Mouse (Mus musculus) kidney, embryonic 14.5 days (tissue): ENCODE measurements around the gene Fem1a. TPM values are rescaled to one million over a fixed set of nuclear protein-coding genes. Genes with fewer than 3 reads are reported as not detected.

Experiments
- ATAC-seq: fragments of 200-750 bp; cut with Nextera tagmentation; 2 replicates; pipeline ENCODE4 v1.8.0; 2017; ENCODE audit warnings: moderate number of reproducible peaks, mild to moderate bottlenecking, moderate TSS enrichment, moderate library complexity; ENCODE audit not compliant: low FRiP score, low TSS enrichment
- H3K27ac ChIP-seq: fragments of 300-500 bp; sonication (generic); 2 replicates; pipeline ENCODE4 v1.5.1; 2014; ENCODE audit warnings: low read depth, mild to moderate bottlenecking, low read length, moderate library complexity, mixed read lengths
- H3K27me3 ChIP-seq: fragments of 300-500 bp; sonication (generic); 2 replicates; pipeline ENCODE4 v1.6.1; 2014; ENCODE audit warnings: mild to moderate bottlenecking, low read length; ENCODE audit not compliant: control insufficient read depth, insufficient read depth
- H3K36me3 ChIP-seq: fragments of 300-500 bp; sonication (generic); 2 replicates; pipeline ENCODE4 v1.6.1; 2014; ENCODE audit warnings: low read length, mixed read lengths; ENCODE audit not compliant: control insufficient read depth, insufficient read depth
- H3K4me1 ChIP-seq: fragments of 300-500 bp; sonication (generic); 2 replicates; pipeline ENCODE4 v1.6.1; 2014; ENCODE audit warnings: low read length, mixed read lengths; ENCODE audit not compliant: control insufficient read depth, insufficient read depth
- H3K4me2 ChIP-seq: fragments of 300-500 bp; sonication (generic); replicated peaks from 2 replicates; pipeline ENCODE4 v1.6.1; 2014; ENCODE audit warnings: low read depth, mild to moderate bottlenecking, low read length
- H3K4me3 ChIP-seq: fragments of 300-500 bp; sonication (generic); 2 replicates; pipeline ENCODE4 v1.5.1; 2014; ENCODE audit warnings: mild to moderate bottlenecking, low read length
- H3K9ac ChIP-seq: fragments of 300-500 bp; sonication (generic); 2 replicates; pipeline ENCODE4 v1.6.1; 2014; ENCODE audit warnings: low read depth, mild to moderate bottlenecking, low read length, moderate library complexity
- H3K9me3 ChIP-seq: fragments of 300-500 bp; sonication (generic); 2 replicates; pipeline ENCODE4 v1.6.1; 2016; ENCODE audit warnings: low read length; ENCODE audit not compliant: control insufficient read depth
- WGBS: fragments of 180-500 bp; shearing (Covaris S2); extraction: QIAGEN DNeasy Blood & Tissue Kit; methylation state at CpG from one replicate; pipeline ENCODE4 v1.1.7; 2014; 5-methylcytosine and 5-hydroxymethylcytosine counted together
- polyA plus RNA-seq: library from polyadenylated mRNA; unstranded; fragments of >200 nt; fragmentation: Nextera tagmentation; extraction: Ambion mirVana; gene quantifications from 2 replicates; pipeline ENCODE4 v1.2.1, GENCODE M21; 2014

Fem1a gene
- polyA plus RNA-seq, 1 experiment from 2014 or later: 14.3 TPM

- H3K9ac ChIP-seq: peak overlapping the region; percentile 57
- H3K36me3 ChIP-seq: peaks cover 23% of the 10 kb centered on the region
- H3K4me1 ChIP-seq: peaks cover 28% of the 10 kb centered on the region
- 3% methylated on average over 23 of the region's 23 CpGs for WGBS
- peak overlapping the region; percentile 41 for H3K4me3 ChIP-seq
- peak overlapping the region; percentile 63 for H3K4me2 ChIP-seq
- H3K27me3 ChIP-seq: no peaks in the 10 kb centered on the region
- ATAC-seq: peak; percentile 18; the same call in 1 of the 2 replicates
- peak overlapping the region; percentile 91 for H3K27ac ChIP-seq
- no peaks in the 10 kb centered on the region for H3K9me3 ChIP-seq
Measured at GRCm38 (mm10) chr17:56289371-56290331, 33.0 kb downstream of the Fem1a start.

GRCm38 (mm10) chr17:56290388-56291170 is 34.0 kb downstream of the Fem1a start:
- peak; percentile 87 for ATAC-seq
- peaks cover 14% of the 10 kb centered on the region for H3K36me3 ChIP-seq
- H3K4me2 ChIP-seq: peak overlapping the region; percentile 63
- peak overlapping the region; percentile 41 for H3K4me3 ChIP-seq
- peaks cover 28% of the 10 kb centered on the region for H3K4me1 ChIP-seq
- H3K27me3 ChIP-seq: no peaks in the 10 kb centered on the region
- WGBS: 4% methylated on average over 17 of the region's 17 CpGs
- H3K9me3 ChIP-seq: no peaks in the 10 kb centered on the region
- peak overlapping the region; percentile 91 for H3K27ac ChIP-seq
- H3K9ac ChIP-seq: peak overlapping the region; percentile 57

DNA sequence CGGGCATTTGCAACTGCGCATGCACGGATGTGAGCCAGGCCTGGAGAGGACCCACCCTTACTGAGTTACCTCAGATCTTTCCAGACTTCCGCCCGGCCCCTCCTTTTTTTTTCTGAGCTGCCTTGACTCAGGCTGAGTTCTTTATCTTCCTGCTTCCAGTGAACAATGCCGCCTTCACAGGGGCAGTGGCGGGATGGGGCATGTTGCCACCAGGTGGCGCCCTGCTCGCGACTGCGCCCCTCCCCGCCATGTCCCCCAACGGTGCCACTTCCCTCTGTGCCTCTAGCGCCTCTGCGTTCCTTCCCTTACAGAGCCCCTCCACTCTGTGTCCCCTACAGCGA is 34.5 kb downstream of the Fem1a start:
- Histone ChIP-seq H3K27ac (peak overlapping the region; percentile 91), H3K4me2 (peak overlapping the region; percentile 63), H3K4me3 (peak overlapping the region; percentile 16), H3K36me3 (peaks cover 8% of the 10 kb centered on the region; the same call in 1 of the 2 replicates), H3K9me3 (no peaks in the 10 kb centered on the region), H3K4me1 (peaks cover 28% of the 10 kb centered on the region), H3K27me3 (no peaks in the 10 kb centered on the region), H3K9ac (peak overlapping the region; percentile 57; the same call in 1 of the 2 replicates)
- ATAC-seq: peak; percentile 83
- 1% methylated on average over 16 of the region's 16 CpGs for WGBS

- H3K9ac ChIP-seq: peak overlapping the region; percentile 57; the same call in 1 of the 2 replicates
- no peak overlapping the region for H3K4me2 ChIP-seq
Measured at GRCm38 (mm10) chr17:56291826-56292475, 35.3 kb downstream of the Fem1a start.

DNA sequence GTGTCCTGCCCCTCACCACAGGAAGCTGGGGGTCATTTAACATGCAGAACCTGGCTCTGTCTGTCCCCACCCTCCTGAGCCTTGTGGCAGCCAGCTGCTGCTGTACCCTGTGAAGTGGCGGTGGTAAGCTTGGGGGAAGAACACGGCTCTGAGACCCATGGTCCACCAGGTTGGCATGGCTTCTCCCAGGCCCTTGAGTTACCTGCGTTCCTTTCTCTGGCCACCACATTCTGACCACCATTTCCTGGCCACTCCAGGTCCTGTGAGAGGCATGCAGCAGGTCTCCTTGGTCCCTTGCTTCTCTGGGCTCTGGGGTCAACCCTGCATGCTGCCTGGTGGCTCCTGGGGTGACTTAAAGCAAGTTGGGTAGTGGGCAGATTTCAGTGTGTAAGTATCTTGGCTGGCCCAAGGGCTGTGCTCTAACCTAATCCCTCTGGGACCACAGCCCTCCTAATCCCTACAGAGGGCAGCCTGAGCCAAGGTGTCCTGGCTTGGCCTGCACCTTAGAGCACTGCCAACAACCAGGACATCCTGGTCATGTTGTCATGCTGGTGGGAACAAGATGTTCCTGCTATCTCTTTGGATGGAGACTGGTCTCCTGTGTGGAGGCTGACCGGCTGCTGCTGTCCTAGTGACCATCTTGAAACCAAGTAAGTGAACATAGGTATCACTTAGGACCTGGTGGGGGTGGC is 36.1 kb downstream of the Fem1a start, which contains the start of gene Plin3:
TSS of gene Plin3 (minus strand) at position 343 of the 692 bp plus-strand sequence.
- no peaks in the 10 kb centered on the region for H3K27me3 ChIP-seq
- no peak within 1 kb of the TSS for H3K4me3 ChIP-seq
- H3K4me2 ChIP-seq: no peak within 1 kb of the TSS
- H3K4me1 ChIP-seq: peaks cover 26% of the 10 kb centered on the region
- H3K27ac ChIP-seq: peak within 1 kb of the TSS; percentile 91
- peak within 1 kb of the TSS; percentile 57; the same call in 1 of the 2 replicates for H3K9ac ChIP-seq
- 79% methylated on average over 4 of the region's 4 CpGs for WGBS
- ATAC-seq: no peak
- no peaks in the 10 kb centered on the region for H3K36me3 ChIP-seq
- H3K9me3 ChIP-seq: no peaks in the 10 kb centered on the region

More at GRCm38 (mm10) chr17:56291826-56292475, 35.3 kb downstream of the Fem1a start:
- Histone ChIP-seq H3K4me3 (no peak overlapping the region), H3K27me3 (no peaks in the 10 kb centered on the region), H3K36me3 (peaks cover under 1% of the 10 kb centered on the region; the same call in 1 of the 2 replicates), H3K9me3 (no peaks in the 10 kb centered on the region), H3K4me1 (peaks cover 28% of the 10 kb centered on the region), H3K27ac (peak overlapping the region; percentile 91)
- peak; percentile 4; the same call in 1 of the 2 replicates for ATAC-seq
- 28% methylated on average over 7 of the region's 7 CpGs for WGBS

DNA sequence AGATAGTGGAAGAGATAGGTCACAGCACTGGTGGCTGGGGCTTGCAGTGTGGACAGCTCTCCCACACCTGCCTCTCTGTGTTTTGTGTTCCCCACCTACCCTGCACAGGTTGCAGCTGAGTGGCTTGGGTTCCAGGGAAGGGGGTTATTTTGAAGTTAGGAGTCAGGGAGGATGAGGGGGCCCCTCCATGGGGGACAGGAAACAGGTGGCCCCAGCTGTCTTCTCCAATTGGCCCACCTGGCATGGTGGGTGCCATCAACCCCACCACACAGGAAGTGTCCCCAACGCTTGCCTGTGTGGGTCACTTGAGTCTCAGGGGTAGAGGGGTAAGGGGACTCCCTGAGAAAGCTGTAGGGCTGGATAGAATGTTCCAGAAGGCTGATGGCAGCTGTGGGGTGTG is 36.7 kb downstream of the Fem1a start:
- H3K9ac ChIP-seq: no peak overlapping the region
- H3K27ac ChIP-seq: no peak overlapping the region
- no peaks in the 10 kb centered on the region for H3K27me3 ChIP-seq
- no peaks in the 10 kb centered on the region for H3K36me3 ChIP-seq
- no peak overlapping the region for H3K4me2 ChIP-seq
- no peak overlapping the region for H3K4me3 ChIP-seq
- 61% methylated on average over 1 of the region's 1 CpGs for WGBS
- no peak for ATAC-seq
- no peaks in the 10 kb centered on the region for H3K9me3 ChIP-seq
- H3K4me1 ChIP-seq: peaks cover 21% of the 10 kb centered on the region

DNA sequence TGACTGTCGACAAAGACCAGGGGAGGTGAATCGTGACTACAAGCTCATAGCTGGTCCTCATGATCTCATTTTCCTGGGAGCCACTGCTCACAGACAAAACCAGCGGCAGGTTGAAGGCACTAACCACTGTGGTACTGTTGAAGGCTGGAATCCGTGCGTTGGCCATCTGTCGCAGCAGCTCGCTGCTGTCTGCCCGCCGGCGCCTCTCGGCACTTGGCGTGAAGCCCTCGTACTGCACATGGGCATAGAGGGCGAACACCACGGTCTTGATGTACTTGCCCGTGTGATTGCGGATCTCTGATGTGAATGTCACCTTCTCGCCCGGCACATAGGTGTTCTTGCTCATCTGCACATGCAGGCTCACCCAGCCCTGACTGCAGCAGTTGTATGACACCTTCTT is 37.6 kb downstream of the Fem1a start:
- WGBS: 92% methylated on average over 19 of the region's 19 CpGs
- Histone ChIP-seq H3K9me3 (no peaks in the 10 kb centered on the region), H3K27me3 (no peaks in the 10 kb centered on the region), H3K9ac (no peak overlapping the region), H3K4me2 (no peak overlapping the region), H3K4me1 (peaks cover 14% of the 10 kb centered on the region), H3K4me3 (no peak overlapping the region), H3K36me3 (no peaks in the 10 kb centered on the region), H3K27ac (no peak overlapping the region)
- no peak for ATAC-seq

DNA sequence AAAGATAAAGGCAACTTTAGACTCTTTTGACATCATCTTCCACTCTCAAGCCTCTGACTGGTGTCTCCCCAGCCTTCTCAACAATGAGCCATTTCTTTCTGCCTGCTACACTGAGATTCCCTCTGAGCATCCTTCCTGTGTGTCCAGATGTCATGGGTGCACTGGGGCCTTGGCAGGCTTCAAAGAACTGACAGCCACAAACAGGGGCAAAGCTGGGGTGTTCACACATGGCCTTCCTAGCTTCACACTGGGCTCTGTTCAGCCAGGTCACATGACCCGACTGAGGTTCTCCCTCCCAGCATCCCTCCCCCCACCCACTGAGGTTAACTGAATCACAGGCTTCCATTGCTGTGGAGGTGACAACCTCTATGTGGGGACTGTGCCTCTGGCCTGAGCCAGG is 39.6 kb downstream of the Fem1a start:
- no peak for ATAC-seq
- no peaks in the 10 kb centered on the region for H3K9me3 ChIP-seq
- peaks cover 11% of the 10 kb centered on the region for H3K4me1 ChIP-seq
- H3K4me3 ChIP-seq: no peak overlapping the region
- H3K36me3 ChIP-seq: no peaks in the 10 kb centered on the region
- 56% methylated on average over 1 of the region's 1 CpGs for WGBS
- no peak overlapping the region for H3K27ac ChIP-seq
- H3K4me2 ChIP-seq: no peak overlapping the region
- H3K27me3 ChIP-seq: no peaks in the 10 kb centered on the region
- H3K9ac ChIP-seq: no peak overlapping the region
